Mouse (Mus musculus) megakaryocyte, embryonic 14.5 days (primary cell): ENCODE results near the gene Cyb561a3.

ENCODE experiments used
- FLI1 ChIP-seq: IDR thresholded peaks from 2 replicates; pipeline ENCODE4 v1.6.1; 2012; ENCODE audit warnings: low read length, inconsistent platforms, mixed read lengths
- GATA1 ChIP-seq: IDR thresholded peaks from 3 replicates; pipeline ENCODE4 v1.6.1; 2012; ENCODE audit warnings: mixed read lengths, low read length, inconsistent platforms, borderline replicate concordance

GRCm38 (mm10) chr19:10605293-10605900 is 28.4 kb downstream of the Cyb561a3 start, which contains the start of the genes Ddb1 and Tkfc:
- TF ChIP-seq FLI1 (no peak), GATA1 (no peak)
